Mouse (Mus musculus) spleen, adult 2 months (tissue): ENCODE data around the gene Grid2.

ENCODE experiments used
- CTCF ChIP-seq: fragments of 200-500 bp; IDR thresholded peaks from 2 replicates; pipeline ENCODE4 v1.5.1; 2011; ENCODE audit warnings: mild to moderate bottlenecking, inconsistent platforms; ENCODE audit not compliant: insufficient read depth, insufficient read length, insufficient replicate concordance; ENCODE audit errors: extremely low read depth
- POLR2A ChIP-seq: fragments of 200-500 bp; IDR thresholded peaks from 2 replicates; pipeline ENCODE4 v1.6.1; 2011; ENCODE audit warnings: low read depth, low read length, inconsistent platforms

DNA sequence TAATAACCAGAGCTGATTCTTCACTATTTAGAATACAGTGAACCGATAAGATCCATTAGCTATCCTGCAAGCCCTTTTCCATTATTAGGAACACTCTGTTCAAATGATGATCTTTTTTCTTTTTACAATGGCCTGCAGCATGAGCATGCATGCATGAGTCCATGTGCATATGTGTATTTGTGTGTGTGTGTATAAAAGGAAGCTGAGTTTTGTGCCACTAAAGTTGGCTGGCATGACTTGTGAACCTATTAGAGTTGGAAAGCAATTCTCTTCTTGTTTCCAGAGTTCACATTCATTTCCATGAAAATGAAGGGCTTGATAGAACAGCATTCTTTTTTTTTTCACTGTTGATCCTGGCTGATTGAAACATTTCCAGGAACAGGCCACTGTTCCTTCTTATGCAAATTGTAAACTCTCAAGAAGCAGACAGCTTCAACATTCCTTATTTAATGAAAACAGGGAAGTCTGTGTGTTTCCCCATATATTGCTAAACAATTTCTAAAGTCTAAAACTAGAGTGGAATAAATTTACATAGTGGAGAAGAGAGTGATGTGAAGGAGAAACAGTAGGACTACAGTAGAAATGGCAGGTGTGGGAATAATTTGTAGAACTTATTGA is 919.4 kb downstream of the Grid2 start:
- TF ChIP-seq CTCF (no peak), POLR2A (no peak)
